Mouse (Mus musculus): Measurements from ENCODE around the gene Mapk1ip1l.

GRCm38 (mm10) chr14:47309061-47309460 lies 11.0 kb downstream of the Mapk1ip1l start:
- TF ChIP-seq CTCF (conservative IDR thresholded peaks at IDR 0.05; ENCODE audit: low read length) = no peak
- TF ChIP-seq NANOG (IDR thresholded peaks at IDR 0.05; ENCODE audit: borderline replicate concordance, low read length) = no peak

Data from E14TG2a.4 (cell line).